Mouse (Mus musculus) CH12.LX (cell line): ENCODE data around the gene Ythdf1.

Experiments
- CHD2 ChIP-seq: IDR thresholded peaks from 2 replicates; pipeline ENCODE4 v1.6.1; 2011; ENCODE audit warnings: low read length, improper control_type of control experiment
- CTCF ChIP-seq, 2 experiments: IDR thresholded peaks in 1 of 2; conservative IDR thresholded peaks in 1 of 2; 2 replicates each; pipeline ENCODE4 v1.5.1; 2011 to 2012; ENCODE audit warnings: low read depth in 2 of 2, low read length in 2 of 2, improper control_type of control experiment in 1 of 2, inconsistent platforms in 1 of 2, mild to moderate bottlenecking in 1 of 2, moderate library complexity in 1 of 2
- ETS1 ChIP-seq: conservative IDR thresholded peaks from 2 replicates; pipeline ENCODE4 v1.6.1; 2012; ENCODE audit warnings: low read depth, mild to moderate bottlenecking, inconsistent platforms, low read length, improper control_type of control experiment, moderate library complexity
- NELFE ChIP-seq: IDR thresholded peaks from 2 replicates; pipeline ENCODE4 v1.6.1; 2011; ENCODE audit warnings: low read depth, low read length, improper control_type of control experiment
- PAX5 ChIP-seq: IDR thresholded peaks from 2 replicates; pipeline ENCODE4 v1.6.1; 2012; ENCODE audit warnings: low read length, inconsistent platforms, mixed read lengths
- POLR2A ChIP-seq: IDR thresholded peaks from 2 replicates; pipeline ENCODE4 v1.6.1; 2011; ENCODE audit warnings: low read depth, mild to moderate bottlenecking, improper control_type of control experiment, low read length
- RAD21 ChIP-seq: IDR thresholded peaks from 2 replicates; pipeline ENCODE4 v1.6.1; 2011; ENCODE audit warnings: low read depth, mild to moderate bottlenecking, low read length, improper control_type of control experiment, moderate library complexity
- USF1 ChIP-seq: IDR thresholded peaks from 2 replicates; pipeline ENCODE4 v1.6.1; 2014; ENCODE audit warnings: low read depth, mild to moderate bottlenecking, inconsistent platforms, low read length, improper control_type of control experiment
- ZKSCAN1 ChIP-seq: IDR thresholded peaks from 2 replicates; pipeline ENCODE4 v1.6.1; 2012; ENCODE audit warnings: low read depth, inconsistent platforms, low read length, improper control_type of control experiment, borderline replicate concordance
- ZNF384 ChIP-seq: IDR thresholded peaks from 2 replicates; pipeline ENCODE4 v1.6.1; 2012; ENCODE audit warnings: low read depth, low read length, improper control_type of control experiment, inconsistent platforms

DNA sequence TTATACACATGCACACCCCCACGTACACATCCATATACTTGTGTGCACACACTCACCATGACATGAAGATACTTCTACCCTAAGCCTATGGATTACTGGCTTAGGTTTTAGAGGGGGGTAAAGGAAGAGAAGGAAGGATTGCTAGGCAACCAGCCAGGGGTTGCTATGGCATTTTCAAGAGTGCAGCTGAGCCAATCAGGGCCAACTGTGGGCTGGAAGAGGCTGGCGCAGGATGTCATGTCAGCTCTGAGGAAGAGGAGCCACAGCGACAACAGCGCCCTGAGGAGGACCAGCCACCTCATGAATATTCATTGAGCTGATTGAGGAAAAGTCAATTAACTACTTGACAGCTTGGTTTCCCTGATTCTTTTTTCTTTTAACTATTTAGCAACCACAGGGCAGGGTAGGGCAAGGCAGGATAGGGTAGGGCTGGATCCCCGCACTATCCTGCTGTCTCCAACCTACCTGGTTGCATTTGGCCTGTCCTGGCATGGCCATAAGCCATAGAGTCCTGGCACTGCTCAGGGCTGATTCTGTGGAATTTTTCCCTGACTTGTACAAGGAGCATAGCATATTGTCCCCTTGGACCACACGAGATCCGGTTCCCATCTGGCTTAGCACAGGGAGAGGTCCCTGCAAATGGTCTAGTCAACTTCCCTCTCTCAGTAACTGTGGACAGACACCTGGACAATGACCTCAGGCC is 41.2 kb downstream of the Ythdf1 start:
- TF ChIP-seq NELFE (no peak), USF1 (no peak), CTCF (conservative IDR thresholded peaks at IDR 0.05 in 1 of 2, IDR thresholded peaks at IDR 0.05 in 1 of 2; ENCODE audit: low read depth in 2 of 2, low read length in 2 of 2) (no peak), CHD2 (no peak), POLR2A (no peak), RAD21 (no peak), ETS1 (no peak), ZKSCAN1 (no peak), ZNF384 (no peak), PAX5 (no peak)
